Mouse (Mus musculus): ENCODE results near the gene Zscan2. TPM values are rescaled to one million over a fixed set of nuclear protein-coding genes. Genes with fewer than 3 reads are reported as not detected.

Gene Zscan2
- total and polyA plus RNA-seq, 3 experiments = 0.82 to 3.7 (median 1.7) TPM

- Histone ChIP-seq H3K9me3 (replicated peaks; ENCODE audit: low read length) (no peaks in the 10 kb centered on the region), H3K9ac (ENCODE audit: insufficient read depth, low read depth) (no peak overlapping the region), H3K27ac (ENCODE audit: insufficient read depth, low read depth) (no peak overlapping the region), H3K36me3 (replicated peaks in 1 of 2; ENCODE audit: control insufficient read depth in 1 of 2, insufficient read depth in 1 of 2, low read length in 1 of 2) (no peaks in the 10 kb centered on the region), H3K4me3 (replicated peaks in 1 of 3; ENCODE audit: low read depth in 2 of 3, low read length in 2 of 3, poor library complexity in 1 of 3) (no peak overlapping the region), H3K27me3 (replicated peaks) (no peaks in the 10 kb centered on the region), H3K79me2 (replicated peaks; ENCODE audit: control insufficient read depth, extremely low read depth, insufficient read depth, poor library complexity, severe bottlenecking) (no peaks in the 10 kb centered on the region), H3K4me2 (ENCODE audit: insufficient read depth, low read depth, poor library complexity, severe bottlenecking) (no peak overlapping the region), H3K4me1 (ENCODE audit: control insufficient read depth in 1 of 2, insufficient read depth in 2 of 2) (peaks cover 8 to 20% of the 10 kb centered on the region in 2 experiments)
- TF ChIP-seq USF2 (conservative IDR thresholded peaks at IDR 0.05; ENCODE audit: low read depth, low read length) = no peak
- no peak for TF ChIP-seq MEF2A (IDR thresholded peaks at IDR 0.05; ENCODE audit: borderline replicate concordance, low read depth, low read length)
- no peak for TF ChIP-seq TBP (conservative IDR thresholded peaks at IDR 0.05; ENCODE audit: low read depth, low read length)
- no peak for TF ChIP-seq MAZ (IDR thresholded peaks at IDR 0.05; ENCODE audit: low read depth, low read length)
- TF ChIP-seq MYC (IDR thresholded peaks at IDR 0.05; ENCODE audit: low read depth, low read length) = no peak
- TF ChIP-seq POLR2AphosphoS2 (IDR thresholded peaks at IDR 0.05; ENCODE audit: low read depth, low read length) = no peak
- no peak for TF ChIP-seq RCOR1 (conservative IDR thresholded peaks at IDR 0.05; ENCODE audit: low read depth, low read length)
- TF ChIP-seq MAFK (IDR thresholded peaks at IDR 0.05; ENCODE audit: insufficient replicate concordance, low read length) = no peak
- no peak for TF ChIP-seq MXI1 (IDR thresholded peaks at IDR 0.05; ENCODE audit: low read depth, low read length)
- in situ Hi-C loops (cut with MboI; ENCODE audit: low pct_ligation_motif_present, low pct_unique_long_range_greater_than_20kb, low sequenced_read_pairs) (no loop called here), dilution Hi-C loops (cut with MboI; ENCODE audit: extremely low pct_ligation_motif_present, extremely low pct_unique_long_range_greater_than_20kb, low sequenced_read_pairs) (no loop called here)
- DNase-seq (ENCODE audit: extremely low read depth) = no peak
These were observed 37.5 kb upstream of the Zscan2 start for GRCm38 (mm10) chr7:80823267-80823666.

- no peak overlapping the region for H3K9ac ChIP-seq (ENCODE audit: insufficient read depth, low read depth)
- H3K36me3 ChIP-seq (replicated peaks in 1 of 2; ENCODE audit: control insufficient read depth in 1 of 2, insufficient read depth in 1 of 2, low read length in 1 of 2) = no peaks in the 10 kb centered on the region
- H3K4me2 ChIP-seq (ENCODE audit: insufficient read depth, low read depth, poor library complexity, severe bottlenecking) = no peak overlapping the region
- DNase-seq (ENCODE audit: extremely low read depth) = no peak
- no peaks in the 10 kb centered on the region for H3K79me2 ChIP-seq (replicated peaks; ENCODE audit: control insufficient read depth, extremely low read depth, insufficient read depth, poor library complexity, severe bottlenecking)
- H3K4me3 ChIP-seq (replicated peaks in 1 of 3; ENCODE audit: low read depth in 2 of 3, low read length in 2 of 3, poor library complexity in 1 of 3) = no peak overlapping the region
- H3K9me3 ChIP-seq (replicated peaks; ENCODE audit: low read length) = no peaks in the 10 kb centered on the region
- no peak for TF ChIP-seq CHD2 (IDR thresholded peaks at IDR 0.05; ENCODE audit: low read length)
- no peak for TF ChIP-seq POLR2A (IDR thresholded peaks at IDR 0.05; ENCODE audit: low read depth, low read length)
- TF ChIP-seq HCFC1 (IDR thresholded peaks at IDR 0.05; ENCODE audit: low read depth, low read length) = no peak
- TF ChIP-seq KAT2A (IDR thresholded peaks at IDR 0.05; ENCODE audit: insufficient replicate concordance, low read length) = no peak
- TF ChIP-seq ELF1 (IDR thresholded peaks at IDR 0.05; ENCODE audit: low read depth, low read length) = no peak
- no peak for TF ChIP-seq USF1 (IDR thresholded peaks at IDR 0.05; ENCODE audit: low read depth, low read length)
- no peak overlapping the region for H3K27ac ChIP-seq (ENCODE audit: insufficient read depth, low read depth)
- dilution Hi-C loops (cut with MboI; ENCODE audit: extremely low pct_ligation_motif_present, extremely low pct_unique_long_range_greater_than_20kb, low sequenced_read_pairs) (no loop called here), in situ Hi-C loops (cut with MboI; ENCODE audit: low pct_ligation_motif_present, low pct_unique_long_range_greater_than_20kb, low sequenced_read_pairs) (no loop called here)
- peaks cover 14 to 28% of the 10 kb centered on the region in 2 experiments for H3K4me1 ChIP-seq (ENCODE audit: control insufficient read depth in 1 of 2, insufficient read depth in 2 of 2)
- H3K27me3 ChIP-seq (replicated peaks) = no peaks in the 10 kb centered on the region
These were observed 36.6 kb upstream of the Zscan2 start for GRCm38 (mm10) chr7:80823875-80824682.

Data from CH12.LX (cell line).